Mouse (Mus musculus): ENCODE results near the gene Prss38. TPM values are rescaled to one million over a fixed set of nuclear protein-coding genes. Genes with fewer than 3 reads are reported as not detected.

Prss38 gene
- polyA plus RNA-seq, 1 experiment from 2014 or later = not detected

Small RNA genes lying within 50 kb of the gene (microRNA-seq; reads per million reads assigned to microRNA genes)
- gene Gm24756 = not detected

Other genes starting within 250 kb of the Prss38 start
- gene Obscn, start 239.3 kb downstream of the Prss38 start, polyA plus RNA-seq (2015; fragmentation: Nextera tagmentation; extraction: Ambion mirVana) = 0.73 and 0.80 TPM in 2 replicates
- gene Iba57, start 211.9 kb downstream of the Prss38 start, polyA plus RNA-seq (2015; fragmentation: Nextera tagmentation; extraction: Ambion mirVana) = 6.2 and 7.7 TPM in 2 replicates
- gene Gjc2, start 192.4 kb downstream of the Prss38 start, polyA plus RNA-seq (2015; fragmentation: Nextera tagmentation; extraction: Ambion mirVana) = 1.2 and 1.7 TPM in 2 replicates
- 115 and 121 TPM in 2 replicates for gene Guk1, start 183.4 kb downstream of the Prss38 start, polyA plus RNA-seq (2015; fragmentation: Nextera tagmentation; extraction: Ambion mirVana)
- gene Mrpl55, start 173.2 kb downstream of the Prss38 start, polyA plus RNA-seq (2015; fragmentation: Nextera tagmentation; extraction: Ambion mirVana) = 84.4 and 90.4 TPM in 2 replicates
- 27.7 and 29.2 TPM in 2 replicates for gene 2310033P09Rik, start 167.3 kb downstream of the Prss38 start, polyA plus RNA-seq (2015; fragmentation: Nextera tagmentation; extraction: Ambion mirVana)
- 666 and 701 TPM in 2 replicates for gene Arf1, start 147.4 kb downstream of the Prss38 start, polyA plus RNA-seq (2015; fragmentation: Nextera tagmentation; extraction: Ambion mirVana)
- gene Wnt3a, start 84.9 kb downstream of the Prss38 start, polyA plus RNA-seq (2015; fragmentation: Nextera tagmentation; extraction: Ambion mirVana) = 0.15 and 0.23 TPM in 2 replicates
- 4.9 and 5.3 TPM in 2 replicates for gene Wnt9a, start 68.7 kb downstream of the Prss38 start, polyA plus RNA-seq (2015; fragmentation: Nextera tagmentation; extraction: Ambion mirVana)
- gene Jmjd4, start 74.4 kb upstream of the Prss38 start, polyA plus RNA-seq (2015; fragmentation: Nextera tagmentation; extraction: Ambion mirVana) = 10.5 and 11.0 TPM in 2 replicates
- gene Snap47, start 75.5 kb upstream of the Prss38 start, polyA plus RNA-seq (2015; fragmentation: Nextera tagmentation; extraction: Ambion mirVana) = 88.7 and 91.0 TPM in 2 replicates
- 6.0 and 6.6 TPM in 2 replicates for gene Zfp867, start 96.8 kb upstream of the Prss38 start, polyA plus RNA-seq (2015; fragmentation: Nextera tagmentation; extraction: Ambion mirVana)
- gene Zkscan17, start 151.1 kb upstream of the Prss38 start, polyA plus RNA-seq (2015; fragmentation: Nextera tagmentation; extraction: Ambion mirVana) = 17.0 and 18.0 TPM in 2 replicates
- gene Nlrp3, start 165.9 kb upstream of the Prss38 start, polyA plus RNA-seq (2015; fragmentation: Nextera tagmentation; extraction: Ambion mirVana) = 0.41 and 0.80 TPM in 2 replicates
- not detected in 2 replicates for gene Olfr222, start 200.6 kb upstream of the Prss38 start, polyA plus RNA-seq (2015; fragmentation: Nextera tagmentation; extraction: Ambion mirVana)
- not detected in 2 replicates for gene Olfr223, start 217.6 kb upstream of the Prss38 start, polyA plus RNA-seq (2015; fragmentation: Nextera tagmentation; extraction: Ambion mirVana)